Mouse (Mus musculus) myocyte (in vitro differentiated cells): ENCODE data around the gene Tnfrsf9. TPM values are rescaled to one million over a fixed set of nuclear protein-coding genes. Genes with fewer than 3 reads are reported as not detected.

Experiments
- H3K27me3 ChIP-seq: one replicate; pipeline ENCODE4 v1.6.1; 2011; ENCODE audit not compliant: control insufficient read depth, insufficient read depth, insufficient read length
- H3K36me3 ChIP-seq: one replicate; pipeline ENCODE4 v1.6.1; 2011; ENCODE audit not compliant: control insufficient read depth, insufficient read depth
- H3K4me2 ChIP-seq: one replicate; pipeline ENCODE4 v1.6.1; 2011; ENCODE audit warnings: low read depth, control low read depth
- H3K4me3 ChIP-seq: one replicate; pipeline ENCODE4 v1.5.1; 2011; ENCODE audit warnings: mild to moderate bottlenecking, control low read depth, moderate library complexity
- H3K79me2 ChIP-seq: one replicate; pipeline ENCODE4 v1.6.1; 2011; ENCODE audit not compliant: control insufficient read depth, insufficient read depth
- H3ac ChIP-seq: one replicate; pipeline ENCODE4 v1.6.1; 2011; ENCODE audit not compliant: control insufficient read depth, insufficient read length
- CEBPB ChIP-seq: IDR thresholded peaks from 2 replicates; pipeline ENCODE4 v1.6.1; 2011; ENCODE audit warnings: mild to moderate bottlenecking, moderate library complexity; ENCODE audit not compliant: poor library complexity, insufficient read depth, severe bottlenecking
- E2F4 ChIP-seq: IDR thresholded peaks from one replicate; pipeline ENCODE4 v1.6.1; 2011; ENCODE audit warnings: mild to moderate bottlenecking, control low read depth, moderate library complexity; ENCODE audit not compliant: insufficient read depth
- MAX ChIP-seq: IDR thresholded peaks from one replicate; pipeline ENCODE4 v1.6.1; 2011; ENCODE audit warnings: low read depth, mild to moderate bottlenecking, control low read depth
- MYOD1 ChIP-seq, 3 experiments: IDR thresholded peaks; one replicate each; pipeline ENCODE4 v1.6.1; 2011; ENCODE audit warnings: control low read depth in 2 of 3, low read depth in 2 of 3, mild to moderate bottlenecking in 2 of 3, moderate library complexity in 1 of 3; ENCODE audit not compliant: insufficient read length in 2 of 3, control insufficient read depth in 1 of 3
- MYOG ChIP-seq, 3 experiments: IDR thresholded peaks; one replicate each; pipeline ENCODE4 v1.6.1; 2011; ENCODE audit warnings: control low read depth in 2 of 3, low read depth in 2 of 3, mild to moderate bottlenecking in 2 of 3; ENCODE audit not compliant: insufficient read length in 2 of 3, control insufficient read depth in 1 of 3, insufficient read depth in 1 of 3
- POLR2A ChIP-seq: IDR thresholded peaks from one replicate; pipeline ENCODE4 v1.6.1; 2011; ENCODE audit warnings: low read depth, mild to moderate bottlenecking, control low read depth, moderate library complexity; ENCODE audit not compliant: insufficient read length
- POLR2AphosphoS2 ChIP-seq: IDR thresholded peaks from one replicate; pipeline ENCODE4 v1.6.1; 2011; ENCODE audit warnings: low read depth, control low read depth; ENCODE audit not compliant: insufficient read length
- REST ChIP-seq: IDR thresholded peaks from one replicate; pipeline ENCODE4 v1.6.1; 2011; ENCODE audit warnings: mild to moderate bottlenecking, control low read depth, moderate library complexity; ENCODE audit not compliant: insufficient read depth, insufficient read length
- SRF ChIP-seq: IDR thresholded peaks from one replicate; pipeline ENCODE4 v1.6.1; 2011; ENCODE audit warnings: low read depth; ENCODE audit not compliant: control insufficient read depth, insufficient read length
- TCF12 ChIP-seq: IDR thresholded peaks from one replicate; pipeline ENCODE4 v1.6.1; 2011; ENCODE audit warnings: mild to moderate bottlenecking, control low read depth; ENCODE audit not compliant: poor library complexity, insufficient read depth, severe bottlenecking
- TCF3 ChIP-seq: IDR thresholded peaks from one replicate; pipeline ENCODE4 v1.6.1; 2011; ENCODE audit warnings: low read depth, control low read depth; ENCODE audit not compliant: insufficient read length
- USF1 ChIP-seq: IDR thresholded peaks from one replicate; pipeline ENCODE4 v1.6.1; 2011; ENCODE audit warnings: low read depth, mild to moderate bottlenecking, control low read depth, moderate library complexity
- polyA plus RNA-seq: library from polyadenylated mRNA; unstranded; fragments of >200 nt; fragmentation: generic; extraction: Trizol; gene quantifications from one replicate; pipeline ENCODE4 v1.2.1, GENCODE M21; 2012; ENCODE audit warnings: missing spikeins

Gene Tnfrsf9
- polyA plus RNA-seq, 1 experiment = 0.31 TPM

DNA sequence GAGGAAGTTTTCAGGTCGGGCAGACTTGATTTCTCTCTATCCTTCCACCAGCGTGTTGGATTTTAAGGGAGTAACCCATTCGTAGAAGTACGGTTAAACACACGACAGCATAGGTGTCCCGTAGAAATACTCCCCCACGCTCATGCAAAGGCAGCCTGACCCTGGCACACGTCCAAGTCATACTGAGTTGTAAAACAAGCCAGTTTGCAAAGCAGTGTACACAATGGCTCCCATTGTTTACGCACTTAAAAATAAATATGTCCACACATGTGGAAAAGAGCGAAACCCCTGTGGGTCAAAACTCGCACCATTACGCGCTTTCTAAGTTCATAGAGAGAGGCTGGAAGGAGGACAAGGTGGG, 24.4 kb upstream of the Tnfrsf9 start:
- Histone ChIP-seq H3K4me3 (no peak overlapping the region), H3K79me2 (no peaks in the 10 kb centered on the region), H3K27me3 (no peaks in the 10 kb centered on the region), H3ac (no peak overlapping the region), H3K4me2 (no peak overlapping the region), H3K36me3 (no peaks in the 10 kb centered on the region)
- TF ChIP-seq CEBPB (no peak), TCF3 (no peak), USF1 (no peak), E2F4 (no peak), SRF (no peak), MYOD1 (IDR thresholded peaks at IDR 0.05; ENCODE audit: control insufficient read depth in 1 of 3, insufficient read length in 2 of 3, low read depth in 2 of 3) (no peak), MAX (no peak), TCF12 (no peak), REST (no peak), MYOG (IDR thresholded peaks at IDR 0.05; ENCODE audit: control insufficient read depth in 1 of 3, insufficient read depth in 1 of 3, insufficient read length in 2 of 3, low read depth in 2 of 3) (no peak), POLR2A (no peak), POLR2AphosphoS2 (no peak)

GRCm38 (mm10) chr4:150891308-150891707, 23.1 kb upstream of the Tnfrsf9 start:
- H3K4me3 ChIP-seq = no peak overlapping the region
- H3K36me3 ChIP-seq = no peaks in the 10 kb centered on the region
- no peaks in the 10 kb centered on the region for H3K27me3 ChIP-seq
- no peak overlapping the region for H3K4me2 ChIP-seq
- no peak overlapping the region for H3ac ChIP-seq
- TF ChIP-seq MAX = no peak
- TF ChIP-seq POLR2A = no peak
- TF ChIP-seq POLR2AphosphoS2 = no peak
- TF ChIP-seq REST = no peak
- no peak for TF ChIP-seq CEBPB
- TF ChIP-seq MYOG (IDR thresholded peaks at IDR 0.05; ENCODE audit: control insufficient read depth in 1 of 3, insufficient read depth in 1 of 3, insufficient read length in 2 of 3, low read depth in 2 of 3) = no peak
- H3K79me2 ChIP-seq = no peaks in the 10 kb centered on the region

- Histone ChIP-seq H3K4me3 (no peak overlapping the region), H3ac (no peak overlapping the region), H3K4me2 (no peak overlapping the region), H3K36me3 (peaks cover 4% of the 10 kb centered on the region), H3K27me3 (no peaks in the 10 kb centered on the region), H3K79me2 (no peaks in the 10 kb centered on the region)
- no peak for TF ChIP-seq REST
- TF ChIP-seq TCF12 = no peak
- no peak for TF ChIP-seq E2F4
- TF ChIP-seq POLR2A = no peak
- no peak for TF ChIP-seq MAX
- no peak for TF ChIP-seq MYOG (IDR thresholded peaks at IDR 0.05; ENCODE audit: control insufficient read depth in 1 of 3, insufficient read depth in 1 of 3, insufficient read length in 2 of 3, low read depth in 2 of 3)
- TF ChIP-seq TCF3 = no peak
- TF ChIP-seq USF1 = no peak
- TF ChIP-seq SRF = no peak
- TF ChIP-seq CEBPB = no peak
- no peak for TF ChIP-seq POLR2AphosphoS2
- TF ChIP-seq MYOD1 (IDR thresholded peaks at IDR 0.05; ENCODE audit: control insufficient read depth in 1 of 3, insufficient read length in 2 of 3, low read depth in 2 of 3) = no peak
Observed at GRCm38 (mm10) chr4:150894718-150895501, 19.5 kb upstream of the Tnfrsf9 start.

DNA sequence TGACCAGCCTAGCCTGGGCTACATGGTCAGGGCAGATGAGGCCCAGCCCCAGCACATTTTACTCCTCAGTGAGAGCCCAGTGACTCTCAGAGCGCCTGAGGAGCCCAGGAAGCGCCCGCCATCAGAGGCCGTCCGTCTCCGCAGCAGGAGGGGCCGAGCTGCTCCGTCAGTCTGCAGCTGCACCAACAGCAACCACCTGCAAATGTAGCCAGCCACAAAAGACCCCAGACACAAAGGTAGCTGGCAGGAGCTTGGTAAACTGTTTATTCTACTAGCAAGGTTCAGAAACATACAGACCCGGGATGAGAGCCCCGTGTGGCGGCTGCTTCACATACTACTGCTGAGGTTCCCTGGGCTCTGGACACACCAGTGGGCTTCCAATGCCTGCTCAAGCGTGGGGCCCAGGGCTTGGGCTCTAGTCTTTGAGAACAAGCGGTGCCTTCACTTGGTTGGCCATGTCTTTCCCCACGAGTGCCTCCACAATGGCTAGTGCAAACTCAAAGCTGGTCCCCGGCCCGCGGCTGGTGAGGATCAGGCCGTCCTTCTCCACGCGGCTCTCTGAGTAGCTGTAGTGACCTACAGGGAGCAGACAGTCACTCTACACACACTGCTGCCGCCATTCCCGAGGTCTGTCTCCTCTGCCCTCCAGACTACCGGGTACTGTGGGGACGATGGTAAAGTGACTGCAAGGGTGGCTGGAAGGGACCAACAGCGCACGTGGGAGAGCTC, 17.3 kb upstream of the Tnfrsf9 start:
- Histone ChIP-seq H3K4me3 (no peak overlapping the region), H3K36me3 (peaks cover 4% of the 10 kb centered on the region), H3K79me2 (no peaks in the 10 kb centered on the region), H3K27me3 (no peaks in the 10 kb centered on the region), H3K4me2 (no peak overlapping the region), H3ac (no peak overlapping the region)
- no peak for TF ChIP-seq POLR2AphosphoS2
- TF ChIP-seq SRF = no peak
- no peak for TF ChIP-seq USF1
- no peak for TF ChIP-seq TCF12
- TF ChIP-seq REST = no peak
- no peak for TF ChIP-seq MYOD1 (IDR thresholded peaks at IDR 0.05; ENCODE audit: control insufficient read depth in 1 of 3, insufficient read length in 2 of 3, low read depth in 2 of 3)
- TF ChIP-seq MAX = no peak
- TF ChIP-seq POLR2A = no peak
- no peak for TF ChIP-seq TCF3
- TF ChIP-seq CEBPB = no peak
- TF ChIP-seq E2F4 = no peak
- TF ChIP-seq MYOG (IDR thresholded peaks at IDR 0.05; ENCODE audit: control insufficient read depth in 1 of 3, insufficient read depth in 1 of 3, insufficient read length in 2 of 3, low read depth in 2 of 3) = no peak
